ENCODE assay signal across 22 mouse cellular contexts in the genomic region with DNA sequence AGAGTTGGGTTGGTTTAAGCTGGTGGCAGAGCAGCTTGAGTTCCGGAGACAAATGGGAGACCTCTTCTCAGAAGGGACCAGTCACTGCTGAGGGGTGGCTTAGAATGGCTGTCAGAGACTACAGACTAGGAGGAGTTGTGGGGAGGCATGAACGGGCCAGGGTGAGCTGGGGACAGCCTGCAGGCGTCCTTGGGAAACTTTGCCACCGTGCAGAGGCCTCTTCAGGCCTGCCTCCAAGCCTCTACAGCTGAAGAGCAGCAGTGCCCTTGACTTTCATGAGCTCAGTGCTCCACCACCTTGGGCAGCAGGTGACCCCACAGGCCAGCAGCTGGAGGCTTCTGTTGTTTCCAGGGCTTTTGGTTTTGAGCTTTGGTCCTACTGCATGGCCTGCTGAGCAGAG. TPM values are rescaled to one million over a fixed set of nuclear protein-coding genes. Genes with fewer than 3 reads are reported as not detected.
DNase-seq lines count a peak whose midpoint lies in the region; TF ChIP-seq lines count a peak whose summit lies in the region.
"Had no signal": no experiment of that assay in that cellular context is flagged by ENCODE, and none has a peak within 500 bp of the region (broad histone marks: within the 10 kb centered on the region; RNA-seq: fewer than 3 reads in every experiment).

No protein-coding gene starts in this region.

- intact Hi-C loops in heart, adult 2 months (cut with DNase I), result no loop called here

- no peaks in the 10 kb centered on the region for H3K79me2 ChIP-seq in heart, adult 2 months (replicated peaks; ENCODE audit: control insufficient read depth, insufficient read depth, low read length)

- 77% methylated on average over 4 of the region's 4 CpGs for WGBS in heart, adult 2 months

- TF ChIP-seq CTCF in heart, adult 2 months (IDR thresholded peaks at IDR 0.05), result no peak

- no peaks in the 10 kb centered on the region for H3K27me3 ChIP-seq in heart, adult 2 months (ENCODE audit: control insufficient read depth, insufficient read depth, low read length)
- H3K27me3 ChIP-seq: embryonic facial prominence, embryonic 12.5 days; forebrain, embryonic 13.5 days; forebrain, embryonic 15.5 days had no signal

- peak; percentile 68 for DNase-seq in adrenal gland, adult 2 months
- no peak for DNase-seq in adrenal gland, postnatal 4 days (ENCODE audit: low spot score in 2 of 2)
- DNase-seq in heart, adult 2 months, result no peak
- no peak for DNase-seq in heart, adult 9 months (ENCODE audit: low spot score in 2 of 2)
- DNase-seq in adrenal gland, postnatal 14 days, result peak; percentile 34
- peak; percentile 50 to 61 for DNase-seq in adrenal gland, postnatal 36 days
- no peak for DNase-seq in spleen, postnatal 14 days (ENCODE audit: low spot score in 2 of 2)
- DNase-seq in thymus, postnatal 25 days, result no peak
- DNase-seq: cerebellum, adult 11-12 months; cerebellum, adult 2 months; cerebellum, adult 9-10 months; cerebellum, postnatal 25 days; forebrain, postnatal 0 days had no signal

- no peaks in the 10 kb centered on the region for H3K36me3 ChIP-seq in heart, adult 2 months (ENCODE audit: control insufficient read depth, insufficient read depth, low read length)

- no peak for TF ChIP-seq POLR2A in heart, adult 2 months (IDR thresholded peaks at IDR 0.05; ENCODE audit: insufficient read depth, low read depth, low read length)

- no peak overlapping the region for H3K9ac ChIP-seq in heart, adult 2 months (ENCODE audit: low read depth, low read length)
- H3K9ac ChIP-seq: embryonic facial prominence, embryonic 12.5 days; forebrain, embryonic 13.5 days; forebrain, embryonic 15.5 days; forebrain, postnatal 0 days had no signal

- no peaks in the 10 kb centered on the region for H3K4me1 ChIP-seq in heart, adult 2 months (ENCODE audit: control insufficient read depth, insufficient read depth, low read length)
- H3K4me1 ChIP-seq: embryonic facial prominence, embryonic 10.5 days; embryonic facial prominence, embryonic 12.5 days had no signal

- no peak for TF ChIP-seq EP300 in heart, adult 2 months (IDR thresholded peaks at IDR 0.05; ENCODE audit: insufficient read depth, low read depth, low read length)

- H3K4me3 ChIP-seq in heart, adult 2 months, result no peak overlapping the region
- H3K4me3 ChIP-seq: embryonic facial prominence, embryonic 10.5 days; embryonic facial prominence, embryonic 12.5 days; forebrain, embryonic 13.5 days; forebrain, embryonic 15.5 days had no signal

- peak overlapping the region; percentile 48 for H3K27ac ChIP-seq in heart, adult 2 months
- H3K27ac ChIP-seq: embryonic facial prominence, embryonic 10.5 days; embryonic facial prominence, embryonic 12.5 days; forebrain, embryonic 13.5 days; forebrain, embryonic 15.5 days had no signal

RNA-seq across cellular contexts. Expression of a gene that starts 49.1 kb away (rescaled TPM):
- 10 to 100 TPM; 16.3 to 52.3 TPM for total RNA-seq in adrenal gland, adult 2 months (2021)
- 72.5 and 72.6 TPM in 2 replicates for polyA plus RNA-seq in adrenal gland, adult 2 months (2012; rRNA removed)
- total RNA-seq in adrenal gland, postnatal 4 days (2021), result 10 to 100 TPM; 14.0 to 15.7 TPM
- total RNA-seq in heart, adult 2 months (2021), result 10 to 100 TPM; 13.1 to 26.9 TPM
- polyA plus RNA-seq in heart, adult 2 months (2012; rRNA removed), result 17.9 and 32.1 TPM in 2 replicates
- total RNA-seq in adrenal gland, postnatal 14 days (2021), result 30.4 and 31.2 TPM in 2 replicates
- 10 to 100 TPM; 25.4 to 37.4 TPM for total RNA-seq in adrenal gland, postnatal 36 days (2021)

RNA-seq across cellular contexts. Expression of a gene that starts 53.9 kb away (rescaled TPM):
- under 1 TPM in 1 of 2 experiments, not detected in 1; 0.69 TPM for total RNA-seq in adrenal gland, adult 2 months (2021)
- 0.12 TPM in 1 of 2 replicates, not detected in the other for polyA plus RNA-seq in adrenal gland, adult 2 months (2012; rRNA removed)
- under 1 TPM in 1 of 2 experiments, not detected in 1; 0.76 TPM for total RNA-seq in adrenal gland, postnatal 4 days (2021)
- total RNA-seq in heart, adult 2 months (2021), result not detected
- not detected in 2 replicates for polyA plus RNA-seq in heart, adult 2 months (2012; rRNA removed)
- total RNA-seq in adrenal gland, postnatal 14 days (2021), result 0.30 and 6.4 TPM in 2 replicates
- total RNA-seq in adrenal gland, postnatal 36 days (2021), result not detected
- total RNA-seq: adrenal gland, adult 18-20 months; forebrain, postnatal 0 days; MEL had no signal
- polyA plus RNA-seq: C2C12; embryonic facial prominence, embryonic 10.5 days; embryonic facial prominence, embryonic 12.5 days; embryonic facial prominence, embryonic 14.5 days; forebrain, embryonic 11.5 days; forebrain, embryonic 13.5 days had no signal

Comparison
In these comparisons a context has a peak if more than half of its experiments do, and no peak if none do; other contexts are left out.
1. DNase-seq: peak in adrenal gland, adult 2 months (single experiment), adrenal gland, postnatal 14 days (single experiment) and adrenal gland, postnatal 36 days (2 of 2); none in adrenal gland, postnatal 4 days (0 of 2), heart, adult 2 months (0 of 2), heart, adult 9 months (0 of 2), spleen, postnatal 14 days (0 of 2) and thymus, postnatal 25 days (single experiment).